In genomic region chr2:68317452-68317851, GRCm38 (mm10) we compare ENCODE assay signal across 18 mouse cellular contexts.
DNase-seq lines count a peak whose midpoint lies in the region; ATAC-seq and TF ChIP-seq lines count a peak whose summit lies in the region.
"Had no signal": no experiment of that assay in that cellular context is flagged by ENCODE, and none has a peak within 500 bp of the region (broad histone marks: within the 10 kb centered on the region; RNA-seq: fewer than 3 reads in every experiment).

No protein-coding gene starts in this region.

- no peak for TF ChIP-seq CTCF in lung, postnatal 0 days (IDR thresholded peaks at IDR 0.05)

- no peak for ATAC-seq in lung, postnatal 0 days
- ATAC-seq in megakaryocyte, adult 5-6 weeks (ENCODE audit: poor library complexity, severe bottlenecking), result no peak
- ATAC-seq: activated CD4-positive, CD25-positive, alpha-beta regulatory T cell, adult 4 months; inflammation-experienced regulatory T-cells, adult 6 months; midbrain, embryonic 13.5 days; Patski had no signal

- peaks cover 17% of the 10 kb centered on the region; the same call in 1 of the 2 replicates for H3K36me3 ChIP-seq in heart, embryonic 10.5 days
- H3K36me3 ChIP-seq in lung, postnatal 0 days (ENCODE audit: insufficient read depth, low read length), result no peaks in the 10 kb centered on the region
- H3K36me3 ChIP-seq: hindbrain, embryonic 12.5 days; limb, embryonic 13.5 days had no signal

- 76% methylated on average over 2 of the region's 2 CpGs for WGBS in heart, embryonic 10.5 days
- WGBS in lung, postnatal 0 days, result 35% methylated on average over 2 of the region's 2 CpGs
- 18% methylated on average over 2 of the region's 2 CpGs for WGBS in large intestine, adult 2 months

- no peak overlapping the region for H3K4me3 ChIP-seq in heart, embryonic 10.5 days
- no peak overlapping the region for H3K4me3 ChIP-seq in lung, postnatal 0 days (ENCODE audit: low read depth, low read length)
- H3K4me3 ChIP-seq: hindbrain, embryonic 12.5 days; limb, embryonic 13.5 days; midbrain, embryonic 13.5 days had no signal

- H3K9ac ChIP-seq in lung, postnatal 0 days (replicated peaks; ENCODE audit: low read depth), result no peak overlapping the region
- H3K9ac ChIP-seq: hindbrain, embryonic 12.5 days; limb, embryonic 13.5 days; liver, embryonic 14.5 days; midbrain, embryonic 13.5 days had no signal

- no peaks in the 10 kb centered on the region for H3K27me3 ChIP-seq in heart, embryonic 10.5 days (ENCODE audit: insufficient read depth, poor library complexity, severe bottlenecking)
- no peaks in the 10 kb centered on the region for H3K27me3 ChIP-seq in lung, postnatal 0 days (replicated peaks; ENCODE audit: insufficient read depth, low read length)
- H3K27me3 ChIP-seq: hindbrain, embryonic 12.5 days; limb, embryonic 13.5 days; midbrain, embryonic 13.5 days; Patski had no signal

- no peak overlapping the region for H3K4me2 ChIP-seq in lung, postnatal 0 days (replicated peaks; ENCODE audit: low read depth, low read length)
- H3K4me2 ChIP-seq: hindbrain, embryonic 12.5 days; limb, embryonic 13.5 days; midbrain, embryonic 13.5 days had no signal

- no peak for TF ChIP-seq EP300 in lung, postnatal 0 days (IDR thresholded peaks at IDR 0.05)

- H3K27ac ChIP-seq in heart, embryonic 10.5 days, result no peak overlapping the region
- no peak overlapping the region for H3K27ac ChIP-seq in lung, postnatal 0 days (ENCODE audit: low read length)
- H3K27ac ChIP-seq: hindbrain, embryonic 12.5 days; kidney, postnatal 0 days; limb, embryonic 13.5 days; liver, embryonic 14.5 days; midbrain, embryonic 13.5 days had no signal

- H3K4me1 ChIP-seq in heart, embryonic 10.5 days, result peaks cover 27% of the 10 kb centered on the region
- no peaks in the 10 kb centered on the region for H3K4me1 ChIP-seq in lung, postnatal 0 days (ENCODE audit: insufficient read depth, low read depth, low read length)

- peak; percentile 92 for DNase-seq in heart, adult 11 months
- no peak for DNase-seq in heart, embryonic 10.5 days (ENCODE audit: low spot score)
- peak; percentile 10 to 20 for DNase-seq in lung, adult 18-20 months
- no peak for DNase-seq in lung, postnatal 0 days (ENCODE audit: low spot score)
- DNase-seq in heart, adult 9 months (ENCODE audit: low spot score in 2 of 2), result peak; percentile 7 to 42
- peak; percentile 11 for DNase-seq in large intestine, adult 2 months (ENCODE audit: low read depth, low spot score)
- no peak for DNase-seq in right cerebral cortex, adult 18-20 months
- DNase-seq: cerebellum, adult 8-10 months; layer of hippocampus, adult 9-11 months had no signal

- H3K9me3 ChIP-seq in heart, embryonic 10.5 days, result no peaks in the 10 kb centered on the region
- H3K9me3 ChIP-seq in lung, postnatal 0 days (ENCODE audit: low read length), result no peaks in the 10 kb centered on the region
- H3K9me3 ChIP-seq: hindbrain, embryonic 12.5 days; limb, embryonic 13.5 days; midbrain, embryonic 13.5 days had no signal

Comparison
In these comparisons a context has a peak if more than half of its experiments do, and no peak if none do; other contexts are left out.
1. DNase-seq: peak in heart, adult 11 months (single experiment), lung, adult 18-20 months (2 of 2), heart, adult 9 months (2 of 2) and large intestine, adult 2 months (single experiment); none in heart, embryonic 10.5 days (single experiment), lung, postnatal 0 days (single experiment) and right cerebral cortex, adult 18-20 months (single experiment).